ENCODE assay signal across 29 mouse cellular contexts in the genomic region with DNA sequence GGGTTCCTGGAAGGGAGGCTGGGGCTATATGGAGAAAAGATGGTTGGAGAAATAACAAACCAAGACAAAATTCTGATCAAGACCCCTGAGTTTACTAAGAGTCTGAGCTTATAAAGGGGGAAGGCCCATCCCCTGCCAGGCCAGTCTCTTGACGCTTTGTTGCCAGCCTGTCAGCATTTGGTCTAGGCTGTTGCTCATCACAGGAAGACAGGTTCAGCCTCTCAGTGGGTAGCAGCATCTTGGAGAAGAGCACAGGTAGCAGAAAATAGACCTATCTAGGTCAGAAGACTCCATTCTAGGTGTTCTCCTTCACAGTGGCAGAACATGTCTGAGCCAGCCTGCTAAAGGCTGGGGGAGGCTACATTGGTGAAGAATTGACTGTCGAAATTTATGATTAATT.
A peak's percentile ranks its signal among the peaks of the same experiment; 100 is the strongest.
DNase-seq lines count a peak whose midpoint lies in the region; ATAC-seq and TF ChIP-seq lines count a peak whose summit lies in the region.
"Had no signal": no experiment of that assay in that cellular context is flagged by ENCODE, and none has a peak within 500 bp of the region (broad histone marks: within the 10 kb centered on the region; RNA-seq: fewer than 3 reads in every experiment).

No protein-coding gene starts in this region.

- DNase-seq in cerebellum, adult 11 months, result peak; percentile 13
- no peak for DNase-seq in cerebellum, postnatal 4 days (ENCODE audit: low spot score in 2 of 2)
- DNase-seq in cerebellum, adult 2 months, result peak; percentile 40 to 78
- DNase-seq in cerebellum, adult 9-11 months, result peak; percentile 57
- peak; percentile 47 to 65 for DNase-seq in cerebellum, postnatal 25 days
- no peak for DNase-seq in kidney, postnatal 4 days
- DNase-seq in left cerebral cortex, postnatal 4 days, result no peak
- DNase-seq: adrenal gland, postnatal 10 days; adrenal gland, postnatal 36 days; embryo, embryonic 11 days; gastrocnemius, postnatal 10 days; gastrocnemius, postnatal 36 days; heart, adult 2 months; heart, postnatal 14 days; heart, postnatal 4 days; kidney, adult 2 months had no signal

- no peak for TF ChIP-seq CTCF in cerebellum, adult 2 months (IDR thresholded peaks at IDR 0.05; ENCODE audit: borderline replicate concordance, insufficient read depth, low read depth, low read length)

- intact Hi-C loops in left cerebral cortex, postnatal 4 days (cut with DNase I), result no loop called here

- H3K4me3 ChIP-seq in cerebellum, adult 2 months (replicated peaks; ENCODE audit: insufficient read depth, low read depth, low read length), result no peak overlapping the region
- no peak overlapping the region for H3K4me3 ChIP-seq in hindbrain, embryonic 12.5 days
- H3K4me3 ChIP-seq: embryonic facial prominence, embryonic 10.5 days; embryonic facial prominence, embryonic 13.5 days; erythroblast, embryonic 14.5 days; forebrain, embryonic 12.5 days; forebrain, embryonic 15.5 days; heart, adult 2 months; heart, embryonic 10.5 days; heart, embryonic 13.5 days; hindbrain, embryonic 15.5 days had no signal

- H3K27ac ChIP-seq in cerebellum, adult 2 months (ENCODE audit: insufficient read depth, low read length), result no peak overlapping the region
- no peak overlapping the region for H3K27ac ChIP-seq in hindbrain, embryonic 12.5 days
- H3K27ac ChIP-seq: embryonic facial prominence, embryonic 10.5 days; embryonic facial prominence, embryonic 13.5 days; forebrain, embryonic 12.5 days; forebrain, embryonic 15.5 days; heart, adult 2 months; heart, embryonic 10.5 days; heart, embryonic 13.5 days; hindbrain, embryonic 15.5 days had no signal

- H3K4me2 ChIP-seq in hindbrain, embryonic 12.5 days (replicated peaks), result no peak overlapping the region
- H3K4me2 ChIP-seq: embryonic facial prominence, embryonic 13.5 days; forebrain, embryonic 12.5 days; forebrain, embryonic 15.5 days; heart, embryonic 13.5 days; hindbrain, embryonic 15.5 days had no signal

- H3K9me3 ChIP-seq in hindbrain, embryonic 12.5 days (replicated peaks), result no peaks in the 10 kb centered on the region
- H3K9me3 ChIP-seq: embryonic facial prominence, embryonic 10.5 days; embryonic facial prominence, embryonic 13.5 days; forebrain, embryonic 12.5 days; forebrain, embryonic 15.5 days; G1E; heart, embryonic 10.5 days; heart, embryonic 13.5 days; hindbrain, embryonic 15.5 days had no signal

- WGBS in cerebellum, adult 2 months, result 25% methylated on average over 2 of the region's 2 CpGs
- 93% methylated on average over 2 of the region's 2 CpGs for WGBS in hindbrain, embryonic 12.5 days

- H3K27me3 ChIP-seq in cerebellum, adult 2 months (ENCODE audit: control insufficient read depth, insufficient read depth, low read length), result no peaks in the 10 kb centered on the region
- H3K27me3 ChIP-seq in hindbrain, embryonic 12.5 days, result no peaks in the 10 kb centered on the region
- H3K27me3 ChIP-seq: CH12.LX; embryonic facial prominence, embryonic 13.5 days; forebrain, embryonic 12.5 days; forebrain, embryonic 15.5 days; heart, embryonic 13.5 days; hindbrain, embryonic 15.5 days; Patski had no signal

- no peak overlapping the region for H3K9ac ChIP-seq in hindbrain, embryonic 12.5 days
- H3K9ac ChIP-seq: embryonic facial prominence, embryonic 13.5 days; forebrain, embryonic 12.5 days; forebrain, embryonic 15.5 days; heart, embryonic 13.5 days; hindbrain, embryonic 15.5 days had no signal

- no peaks in the 10 kb centered on the region for H3K36me3 ChIP-seq in hindbrain, embryonic 12.5 days
- H3K36me3 ChIP-seq: embryonic facial prominence, embryonic 10.5 days; embryonic facial prominence, embryonic 13.5 days; forebrain, embryonic 12.5 days; forebrain, embryonic 15.5 days; G1E; heart, embryonic 10.5 days; heart, embryonic 13.5 days; hindbrain, embryonic 15.5 days had no signal

- peaks cover 2% of the 10 kb centered on the region; the same call in 1 of the 2 replicates for H3K4me1 ChIP-seq in cerebellum, adult 2 months (ENCODE audit: control insufficient read depth, insufficient read depth, low read length)
- no peaks in the 10 kb centered on the region for H3K4me1 ChIP-seq in hindbrain, embryonic 12.5 days
- H3K4me1 ChIP-seq: embryonic facial prominence, embryonic 10.5 days; embryonic facial prominence, embryonic 13.5 days; forebrain, embryonic 12.5 days; forebrain, embryonic 15.5 days; heart, embryonic 10.5 days; heart, embryonic 13.5 days; hindbrain, embryonic 15.5 days had no signal

- no peak for ATAC-seq in hindbrain, embryonic 12.5 days (ENCODE audit: low FRiP score)
- ATAC-seq: forebrain, embryonic 15.5 days; intestine, postnatal 0 days; Patski had no signal

- TF ChIP-seq POLR2A in cerebellum, adult 2 months (IDR thresholded peaks at IDR 0.05; ENCODE audit: borderline replicate concordance, insufficient read depth, low read length), result no peak

Comparison
In these comparisons a context has a peak if more than half of its experiments do, and no peak if none do; other contexts are left out.
1. DNase-seq: peak in cerebellum, adult 11 months (single experiment), cerebellum, adult 2 months (2 of 2), cerebellum, adult 9-11 months (single experiment) and cerebellum, postnatal 25 days (2 of 2); none in cerebellum, postnatal 4 days (0 of 2), kidney, postnatal 4 days (0 of 2) and left cerebral cortex, postnatal 4 days (single experiment).